Mouse (Mus musculus) layer of hippocampus, postnatal 36 days (tissue): ENCODE data around the gene Edc3. TPM values are rescaled to one million over a fixed set of nuclear protein-coding genes. Genes with fewer than 3 reads are reported as not detected.

ENCODE experiments used
- total RNA-seq, 2 experiments: library from RNA; stranded (reverse); gene quantifications; 2 replicates each; pipeline ENCODE4 v1.2.3; 2021

Gene Edc3
- total RNA-seq, 2 experiments from 2014 or later, result 15.5 to 15.6 TPM

Other genes with a start within 250 kb of the Edc3 start
- 100 to 1,000 TPM; 370 to 381 TPM for gene Scamp5, start 240.5 kb upstream of the Edc3 start, total RNA-seq
- gene Rpp25, start 204.5 kb upstream of the Edc3 start, total RNA-seq, result 1 to 10 TPM; 9.4 to 9.9 TPM
- 100 to 1,000 TPM; 387 to 406 TPM for gene Cox5a, start 187.3 kb upstream of the Edc3 start, total RNA-seq
- gene Fam219b, start 171.0 kb upstream of the Edc3 start, total RNA-seq, result 10 to 100 TPM; 18.7 to 19.2 TPM
- 10 to 100 TPM; 65.9 to 66.3 TPM for gene Mpi, start 155.8 kb upstream of the Edc3 start, total RNA-seq
- 10 to 100 TPM; 24.6 to 25.5 TPM for gene Scamp2, start 147.6 kb upstream of the Edc3 start, total RNA-seq
- gene Ulk3, start 119.1 kb upstream of the Edc3 start, total RNA-seq, result 10 to 100 TPM; 23.0 to 31.3 TPM
- gene Cplx3, start 102.3 kb upstream of the Edc3 start, total RNA-seq, result 1 to 10 TPM; 3.6 to 3.7 TPM
- not detected for gene Lman1l, start 87.8 kb upstream of the Edc3 start, total RNA-seq
- gene Csk, start 54.9 kb upstream of the Edc3 start, total RNA-seq, result 10 to 100 TPM; 35.2 to 41.8 TPM
- gene Cyp1a2, start 24.8 kb upstream of the Edc3 start, total RNA-seq, result not detected
- under 1 TPM; 0.12 to 0.15 TPM for gene Cyp1a1, start 20.6 kb upstream of the Edc3 start, total RNA-seq
- gene Clk3, start 57.3 kb downstream of the Edc3 start, total RNA-seq, result 10 to 100 TPM; 81.0 to 81.9 TPM
- 1 to 10 TPM; 6.0 to 6.1 TPM for gene Arid3b, start 128.3 kb downstream of the Edc3 start, total RNA-seq
- gene Ubl7, start 202.4 kb downstream of the Edc3 start, total RNA-seq, result 100 to 1,000 TPM in 1 of 2 experiments, 10 to 100 TPM in 1; 94.3 to 102 TPM
- gene Sema7a, start 231.6 kb downstream of the Edc3 start, total RNA-seq, result 10 to 100 TPM; 87.3 to 90.3 TPM